Mouse (Mus musculus) intestine, embryonic 15.5 days (tissue): ENCODE measurements around the gene Fat3. TPM values are rescaled to one million over a fixed set of nuclear protein-coding genes. Genes with fewer than 3 reads are reported as not detected.

ENCODE experiments used
- ATAC-seq: fragments of 200-750 bp; cut with Nextera tagmentation; 2 replicates; pipeline ENCODE4 v1.8.0; 2017; ENCODE audit warnings: moderate TSS enrichment, moderate library complexity
- H3K27ac ChIP-seq: fragments of 300-500 bp; sonication (generic); 2 replicates; pipeline ENCODE4 v1.5.1; 2015; ENCODE audit warnings: mild to moderate bottlenecking, inconsistent platforms
- H3K27me3 ChIP-seq: fragments of 300-500 bp; sonication (generic); replicated peaks from 2 replicates; pipeline ENCODE4 v1.6.1; 2015; ENCODE audit warnings: inconsistent platforms
- H3K36me3 ChIP-seq: fragments of 300-500 bp; sonication (generic); 2 replicates; pipeline ENCODE4 v1.6.1; 2015; ENCODE audit warnings: inconsistent platforms
- H3K4me1 ChIP-seq: fragments of 300-500 bp; sonication (generic); replicated peaks from 2 replicates; pipeline ENCODE4 v1.6.1; 2015; ENCODE audit warnings: inconsistent platforms
- H3K4me2 ChIP-seq: fragments of 300-500 bp; sonication (generic); replicated peaks from 2 replicates; pipeline ENCODE4 v1.6.1; 2015; ENCODE audit warnings: mild to moderate bottlenecking, inconsistent platforms
- H3K4me3 ChIP-seq: fragments of 300-500 bp; sonication (generic); replicated peaks from 2 replicates; pipeline ENCODE4 v1.5.1; 2015; ENCODE audit warnings: inconsistent platforms
- H3K9ac ChIP-seq: fragments of 300-500 bp; sonication (generic); 2 replicates; pipeline ENCODE4 v1.6.1; 2015; ENCODE audit warnings: inconsistent platforms
- H3K9me3 ChIP-seq: fragments of 300-500 bp; sonication (generic); 2 replicates; pipeline ENCODE4 v1.6.1; 2016; ENCODE audit warnings: inconsistent platforms
- WGBS: fragments of 180-500 bp; shearing (Covaris S2); methylation state at CpG from one replicate; pipeline ENCODE4 v1.1.7; 2015; 5-methylcytosine and 5-hydroxymethylcytosine counted together
- polyA plus RNA-seq: library from polyadenylated mRNA; unstranded; fragments of >200 nt; fragmentation: Nextera tagmentation; extraction: Ambion mirVana; gene quantifications from 2 replicates; pipeline ENCODE4 v1.2.1, GENCODE M21; 2015

Gene Fat3
- polyA plus RNA-seq, 1 experiment from 2014 or later = 0.46 TPM

DNA sequence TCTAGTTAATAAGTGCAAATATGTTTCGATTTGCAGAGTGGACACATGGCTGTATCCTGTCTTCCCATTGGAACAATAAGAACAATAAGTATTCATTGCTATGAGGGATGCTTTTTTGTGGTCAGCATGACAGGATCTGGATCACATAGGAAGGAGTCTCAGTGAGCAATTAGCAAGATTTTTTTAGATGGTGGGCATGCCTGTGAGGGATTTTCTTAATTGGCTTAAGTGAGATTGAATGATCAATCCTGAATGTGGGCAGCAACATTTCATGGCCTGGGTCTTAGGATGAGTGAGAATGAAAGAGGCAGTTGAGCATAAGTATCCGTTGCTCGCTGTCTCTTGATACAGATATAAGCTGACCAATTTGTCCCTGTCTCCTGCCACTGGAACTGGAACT, 4.8 kb downstream of the Fat3 start:
- H3K36me3 ChIP-seq = no peaks in the 10 kb centered on the region
- H3K9ac ChIP-seq = no peak overlapping the region
- H3K27ac ChIP-seq = no peak overlapping the region
- H3K4me1 ChIP-seq = peaks cover 17% of the 10 kb centered on the region
- no peak overlapping the region for H3K4me2 ChIP-seq
- no peaks in the 10 kb centered on the region for H3K9me3 ChIP-seq
- 85% methylated on average over 3 of the region's 3 CpGs for WGBS
- no peak for ATAC-seq
- H3K4me3 ChIP-seq = no peak overlapping the region
- H3K27me3 ChIP-seq = peaks cover 14% of the 10 kb centered on the region

GRCm38 (mm10) chr9:16489661-16490060, 11.4 kb downstream of the Fat3 start:
- Histone ChIP-seq H3K4me2 (no peak overlapping the region), H3K36me3 (no peaks in the 10 kb centered on the region), H3K27me3 (no peaks in the 10 kb centered on the region), H3K4me3 (no peak overlapping the region), H3K27ac (no peak overlapping the region), H3K9ac (no peak overlapping the region), H3K4me1 (no peaks in the 10 kb centered on the region), H3K9me3 (no peaks in the 10 kb centered on the region)
- 76% methylated on average over 3 of the region's 3 CpGs for WGBS
- no peak for ATAC-seq

DNA sequence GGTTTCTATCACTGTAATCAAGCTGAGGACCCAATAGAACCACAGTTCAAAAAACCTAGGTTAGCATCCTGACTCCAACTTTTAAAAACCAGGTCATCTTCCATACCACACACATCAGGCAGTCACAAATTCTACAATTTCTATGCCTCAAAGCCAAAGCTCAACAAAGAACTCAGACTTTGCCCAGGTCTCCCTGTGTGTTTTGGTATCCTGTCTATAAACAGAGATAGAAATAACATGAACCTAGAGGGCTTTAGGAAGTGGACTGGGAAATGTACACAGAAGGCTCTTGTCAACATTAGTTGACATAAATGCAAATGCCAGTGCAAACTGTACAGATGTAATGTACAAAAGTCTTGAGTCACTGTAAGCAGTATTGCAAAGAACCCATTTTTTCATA, 13.5 kb downstream of the Fat3 start:
- Histone ChIP-seq H3K27me3 (no peaks in the 10 kb centered on the region), H3K36me3 (no peaks in the 10 kb centered on the region), H3K9ac (no peak overlapping the region), H3K9me3 (no peaks in the 10 kb centered on the region), H3K4me3 (no peak overlapping the region), H3K27ac (no peak overlapping the region), H3K4me1 (no peaks in the 10 kb centered on the region), H3K4me2 (no peak overlapping the region)
- ATAC-seq = no peak

DNA sequence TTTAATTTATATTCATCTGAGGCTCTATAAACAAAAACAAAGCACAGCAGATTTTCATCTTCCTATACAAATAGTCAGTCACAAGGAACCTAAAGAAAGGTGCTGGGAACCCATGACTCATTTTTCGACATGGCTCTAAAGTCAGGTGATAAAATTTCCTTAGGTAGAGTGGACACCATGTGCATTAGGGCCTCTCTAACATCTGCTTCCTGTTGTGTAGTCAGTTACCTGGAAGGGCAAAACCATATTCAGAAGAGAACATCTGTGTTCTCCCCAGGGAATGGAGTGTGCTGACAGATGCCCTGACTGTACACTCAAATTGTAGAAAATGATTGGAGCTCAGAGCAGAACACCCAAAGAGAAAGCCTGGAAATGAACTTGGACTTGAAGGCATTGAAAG, 14.9 kb downstream of the Fat3 start:
- Histone ChIP-seq H3K27ac (no peak overlapping the region), H3K27me3 (no peaks in the 10 kb centered on the region), H3K9me3 (no peaks in the 10 kb centered on the region), H3K4me1 (no peaks in the 10 kb centered on the region), H3K4me3 (no peak overlapping the region), H3K4me2 (no peak overlapping the region), H3K36me3 (no peaks in the 10 kb centered on the region), H3K9ac (no peak overlapping the region)
- 80% methylated on average over 1 of the region's 1 CpGs for WGBS
- no peak for ATAC-seq

- H3K4me3 ChIP-seq = no peak overlapping the region
- no peak overlapping the region for H3K9ac ChIP-seq
- no peaks in the 10 kb centered on the region for H3K36me3 ChIP-seq
- ATAC-seq = no peak
- H3K4me2 ChIP-seq = no peak overlapping the region
- 65% methylated on average over 4 of the region's 4 CpGs for WGBS
- no peaks in the 10 kb centered on the region for H3K4me1 ChIP-seq
- H3K27me3 ChIP-seq = no peaks in the 10 kb centered on the region
- no peaks in the 10 kb centered on the region for H3K9me3 ChIP-seq
- H3K27ac ChIP-seq = no peak overlapping the region
These were observed 15.9 kb downstream of the Fat3 start for GRCm38 (mm10) chr9:16485173-16485572.

DNA sequence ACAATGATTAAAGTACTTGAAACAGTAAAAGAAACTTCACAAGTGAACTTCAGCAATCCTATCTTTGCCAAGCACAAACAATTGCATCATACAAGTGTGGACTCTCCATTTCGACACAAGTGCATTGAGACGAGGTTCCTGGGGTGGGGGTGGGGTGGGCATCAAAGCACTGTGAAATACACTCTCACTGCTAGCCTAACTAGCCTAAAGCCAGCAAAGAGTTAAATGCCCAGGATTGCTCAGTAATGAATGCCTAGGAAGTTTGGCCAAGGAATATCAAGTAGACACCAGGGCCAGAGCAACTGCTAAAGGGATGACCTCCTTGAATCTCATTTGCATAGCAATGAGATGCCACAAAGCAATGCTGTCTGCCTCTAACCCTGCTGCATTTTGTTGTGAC, 16.3 kb downstream of the Fat3 start:
- H3K4me3 ChIP-seq = no peak overlapping the region
- H3K4me1 ChIP-seq = no peaks in the 10 kb centered on the region
- 59% methylated on average over 2 of the region's 2 CpGs for WGBS
- H3K9me3 ChIP-seq = no peaks in the 10 kb centered on the region
- no peaks in the 10 kb centered on the region for H3K36me3 ChIP-seq
- H3K27ac ChIP-seq = no peak overlapping the region
- no peak overlapping the region for H3K4me2 ChIP-seq
- H3K9ac ChIP-seq = no peak overlapping the region
- no peak for ATAC-seq
- H3K27me3 ChIP-seq = no peaks in the 10 kb centered on the region

DNA sequence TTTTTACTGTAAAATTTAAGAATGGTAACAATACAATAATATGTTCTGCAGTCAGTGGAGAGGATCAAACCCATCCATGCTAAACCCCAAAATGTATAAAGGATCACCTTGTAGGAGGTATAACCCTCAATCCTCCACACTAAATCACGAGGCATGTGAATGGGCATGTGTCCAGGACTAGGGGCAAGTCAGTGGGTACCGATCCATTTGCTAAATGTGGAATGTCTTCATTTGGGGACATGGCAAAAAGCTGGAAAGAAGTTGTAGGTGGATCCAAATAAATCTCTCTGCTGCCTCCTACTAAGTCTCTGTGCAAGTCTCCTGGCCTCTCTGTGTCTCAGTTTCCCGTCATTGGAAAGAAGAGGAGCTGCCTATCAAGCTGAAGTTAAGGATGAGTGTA, 39.6 kb downstream of the Fat3 start:
- Histone ChIP-seq H3K9me3 (no peaks in the 10 kb centered on the region), H3K9ac (no peak overlapping the region), H3K4me3 (no peak overlapping the region), H3K4me1 (no peaks in the 10 kb centered on the region), H3K4me2 (no peak overlapping the region), H3K27ac (no peak overlapping the region), H3K27me3 (no peaks in the 10 kb centered on the region), H3K36me3 (no peaks in the 10 kb centered on the region)
- 85% methylated on average over 3 of the region's 3 CpGs for WGBS
- ATAC-seq = no peak

DNA sequence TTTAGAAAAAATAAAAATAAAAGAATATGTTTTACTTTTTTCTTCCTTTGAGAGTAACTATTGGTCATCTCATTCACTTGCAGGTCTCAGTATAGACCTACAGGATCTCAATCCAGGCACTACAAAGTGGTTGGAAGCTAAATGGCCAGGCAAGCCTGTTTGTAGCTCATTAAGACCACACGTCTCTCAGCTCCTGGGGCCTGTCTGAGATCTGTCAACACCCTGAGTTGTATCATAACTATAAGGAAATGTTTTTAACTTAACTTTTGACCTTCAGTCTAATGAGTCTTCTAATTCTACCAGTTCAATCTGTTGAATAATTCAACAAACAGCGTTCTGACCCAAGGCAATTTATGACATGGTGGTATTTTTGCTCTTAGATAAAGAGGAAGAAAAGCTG, 40.5 kb downstream of the Fat3 start:
- Histone ChIP-seq H3K4me3 (no peak overlapping the region), H3K4me2 (no peak overlapping the region), H3K4me1 (no peaks in the 10 kb centered on the region), H3K36me3 (no peaks in the 10 kb centered on the region), H3K9ac (no peak overlapping the region), H3K9me3 (no peaks in the 10 kb centered on the region), H3K27me3 (no peaks in the 10 kb centered on the region), H3K27ac (no peak overlapping the region)
- WGBS = 33% methylated on average over 2 of the region's 2 CpGs
- no peak for ATAC-seq

DNA sequence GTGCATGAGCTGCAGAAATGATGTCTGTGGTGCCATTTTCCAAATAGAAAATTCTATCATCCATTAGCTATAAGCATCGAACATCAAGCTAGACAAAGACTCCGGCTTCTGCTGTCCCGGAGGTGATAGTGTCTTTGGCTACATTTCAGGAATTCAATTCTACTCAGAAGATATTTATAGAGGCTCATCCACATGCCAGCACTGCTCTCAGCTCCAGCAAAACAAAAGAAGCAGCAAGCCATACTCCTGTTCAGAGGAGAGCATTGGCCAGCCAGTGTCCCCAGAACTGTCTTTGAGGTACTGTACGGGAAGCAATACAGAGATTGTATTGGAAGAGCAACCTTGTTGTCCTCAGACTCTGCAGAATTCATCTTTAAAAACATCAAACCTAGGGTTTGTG, 59.2 kb downstream of the Fat3 start:
- 68% methylated on average over 4 of the region's 4 CpGs for WGBS
- H3K4me2 ChIP-seq = no peak overlapping the region
- H3K27ac ChIP-seq = no peak overlapping the region
- H3K4me3 ChIP-seq = no peak overlapping the region
- no peak overlapping the region for H3K9ac ChIP-seq
- no peaks in the 10 kb centered on the region for H3K36me3 ChIP-seq
- H3K9me3 ChIP-seq = no peaks in the 10 kb centered on the region
- H3K4me1 ChIP-seq = no peaks in the 10 kb centered on the region
- no peak for ATAC-seq
- no peaks in the 10 kb centered on the region for H3K27me3 ChIP-seq

DNA sequence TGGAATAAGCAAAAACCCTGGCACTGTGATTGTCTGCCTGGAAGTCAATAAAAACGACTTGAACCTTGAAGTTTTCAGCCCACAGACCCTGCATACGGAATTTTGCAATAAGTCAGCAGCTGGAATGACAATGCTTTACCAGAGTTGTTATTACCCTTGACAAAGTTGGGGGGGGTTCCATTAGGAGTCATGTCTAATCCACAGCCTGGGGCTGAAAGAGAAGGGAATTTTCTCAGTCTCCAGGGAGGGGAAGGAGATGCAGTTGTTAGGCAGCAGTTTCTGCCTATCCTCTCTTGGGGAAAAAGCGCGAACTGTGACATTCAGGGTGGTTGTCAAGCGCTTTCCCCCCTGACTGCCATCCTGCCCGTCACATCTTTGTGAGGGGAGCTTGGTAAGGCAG, 60.4 kb downstream of the Fat3 start:
- Histone ChIP-seq H3K36me3 (no peaks in the 10 kb centered on the region), H3K4me2 (no peak overlapping the region), H3K27me3 (no peaks in the 10 kb centered on the region), H3K9me3 (no peaks in the 10 kb centered on the region), H3K9ac (no peak overlapping the region), H3K27ac (no peak overlapping the region), H3K4me3 (no peak overlapping the region), H3K4me1 (no peaks in the 10 kb centered on the region)
- WGBS = 71% methylated on average over 6 of the region's 6 CpGs
- no peak for ATAC-seq

DNA sequence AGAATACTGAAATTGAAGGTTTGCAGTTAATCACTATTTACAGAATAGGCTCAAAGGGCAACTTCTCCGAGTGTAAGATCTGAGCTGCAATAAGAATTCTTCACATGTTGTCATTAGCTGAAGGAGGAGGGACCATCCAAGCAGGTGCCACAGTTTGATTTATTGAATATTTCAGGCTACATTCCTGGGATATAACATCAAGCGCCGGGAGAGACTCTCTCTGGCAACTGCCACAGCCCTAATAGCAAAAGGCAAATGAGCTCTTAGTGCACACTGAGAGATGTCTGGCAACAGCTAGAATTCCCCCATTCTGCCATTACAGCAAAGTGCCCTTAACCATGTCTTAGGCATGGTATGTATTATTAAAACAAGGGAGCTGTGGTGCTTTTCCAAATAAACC, 61.1 kb downstream of the Fat3 start:
- Histone ChIP-seq H3K9me3 (no peaks in the 10 kb centered on the region), H3K4me1 (no peaks in the 10 kb centered on the region), H3K4me2 (no peak overlapping the region), H3K27ac (no peak overlapping the region), H3K27me3 (no peaks in the 10 kb centered on the region), H3K36me3 (no peaks in the 10 kb centered on the region), H3K4me3 (no peak overlapping the region), H3K9ac (no peak overlapping the region)
- 35% methylated on average over 3 of the region's 3 CpGs for WGBS
- peak; percentile 41; the same call in 1 of the 2 replicates for ATAC-seq

DNA sequence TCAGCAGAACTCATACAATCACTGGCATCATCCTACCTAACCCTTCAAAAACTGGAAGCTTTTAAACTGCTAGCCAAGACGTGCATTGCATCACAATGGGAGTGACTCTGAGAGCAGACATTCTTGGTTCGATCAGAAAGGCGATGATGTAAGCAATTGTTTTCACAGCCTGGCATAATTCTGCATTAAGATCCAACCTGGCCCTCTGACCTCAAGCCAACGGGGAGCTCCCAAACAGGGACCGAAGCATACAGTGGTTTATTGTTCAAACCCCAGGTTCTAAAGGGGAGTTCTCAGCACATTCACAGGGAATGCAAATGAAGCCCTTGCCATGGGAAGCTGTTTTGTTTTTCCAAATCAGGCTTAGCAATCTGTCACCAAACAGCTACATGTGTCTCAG, 63.3 kb downstream of the Fat3 start:
- ATAC-seq = no peak
- WGBS = 51% methylated on average over 5 of the region's 5 CpGs
- Histone ChIP-seq H3K27ac (no peak overlapping the region), H3K4me3 (no peak overlapping the region), H3K27me3 (no peaks in the 10 kb centered on the region), H3K4me2 (no peak overlapping the region), H3K9me3 (no peaks in the 10 kb centered on the region), H3K36me3 (no peaks in the 10 kb centered on the region), H3K4me1 (no peaks in the 10 kb centered on the region), H3K9ac (no peak overlapping the region)

DNA sequence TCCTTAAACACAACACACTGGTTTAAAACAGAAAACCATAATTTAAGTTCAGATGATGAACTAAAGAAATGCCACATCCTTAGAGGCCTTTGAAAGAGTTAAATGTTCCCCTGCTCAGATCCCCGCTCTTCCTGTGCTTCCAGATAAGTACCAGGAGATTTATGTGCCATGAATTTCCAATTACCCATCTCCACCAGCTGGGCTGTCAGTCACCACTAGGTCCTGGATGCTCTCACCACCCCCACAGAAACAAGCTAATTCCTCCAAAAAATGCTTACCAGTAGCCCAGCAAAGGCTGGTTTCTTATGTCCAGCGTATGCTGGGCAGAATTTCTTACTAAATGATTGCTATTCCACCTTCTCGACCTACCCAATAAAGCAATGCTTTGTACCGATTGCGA, 72.5 kb downstream of the Fat3 start:
- no peaks in the 10 kb centered on the region for H3K9me3 ChIP-seq
- H3K4me3 ChIP-seq = no peak overlapping the region
- no peak overlapping the region for H3K27ac ChIP-seq
- H3K27me3 ChIP-seq = no peaks in the 10 kb centered on the region
- H3K9ac ChIP-seq = no peak overlapping the region
- no peaks in the 10 kb centered on the region for H3K36me3 ChIP-seq
- no peak for ATAC-seq
- 82% methylated on average over 5 of the region's 5 CpGs for WGBS
- H3K4me1 ChIP-seq = no peaks in the 10 kb centered on the region
- no peak overlapping the region for H3K4me2 ChIP-seq

- WGBS = 81% methylated on average over 2 of the region's 2 CpGs
- ATAC-seq = no peak
- H3K4me1 ChIP-seq = no peaks in the 10 kb centered on the region
- H3K27me3 ChIP-seq = no peaks in the 10 kb centered on the region
- H3K4me2 ChIP-seq = no peak overlapping the region
- no peak overlapping the region for H3K9ac ChIP-seq
- H3K36me3 ChIP-seq = no peaks in the 10 kb centered on the region
- no peaks in the 10 kb centered on the region for H3K9me3 ChIP-seq
- no peak overlapping the region for H3K4me3 ChIP-seq
- H3K27ac ChIP-seq = no peak overlapping the region
These were observed 78.4 kb downstream of the Fat3 start for GRCm38 (mm10) chr9:16422707-16423106.
